Mouse (Mus musculus): ENCODE results near the gene Pigv.

- no peak for TF ChIP-seq CTCF (IDR thresholded peaks at IDR 0.05; ENCODE audit: extremely low read depth, insufficient read depth, insufficient read length, insufficient replicate concordance)
- no peak for TF ChIP-seq POLR2A (IDR thresholded peaks at IDR 0.05; ENCODE audit: low read depth, low read length)
Observed at GRCm38 (mm10) chr4:133675594-133676016, 3.2 kb upstream of the Pigv start.

Data from spleen, adult 2 months (tissue).